Mouse (Mus musculus) C2C12 (cell line): ENCODE results near the gene Prm1.

ENCODE experiments used
- CTCF ChIP-seq: IDR thresholded peaks from one replicate; pipeline ENCODE4 v1.5.1; 2011; ENCODE audit not compliant: control insufficient read depth, insufficient read depth, insufficient read length
- FOSL1 ChIP-seq: IDR thresholded peaks from one replicate; pipeline ENCODE4 v1.8.0; 2011; ENCODE audit warnings: mild to moderate bottlenecking, low read length; ENCODE audit not compliant: poor library complexity, insufficient read depth, severe bottlenecking
- MAX ChIP-seq: IDR thresholded peaks from one replicate; pipeline ENCODE4 v1.6.1; 2011; ENCODE audit warnings: mild to moderate bottlenecking, control low read depth
- MYOD1 ChIP-seq: IDR thresholded peaks from one replicate; pipeline ENCODE4 v1.6.1; 2011; ENCODE audit warnings: low read depth; ENCODE audit not compliant: control insufficient read depth, insufficient read length
- MYOG ChIP-seq: IDR thresholded peaks from one replicate; pipeline ENCODE4 v1.6.1; 2011; ENCODE audit not compliant: control insufficient read depth, insufficient read length; ENCODE audit errors: extremely low read depth
- USF1 ChIP-seq: IDR thresholded peaks from one replicate; pipeline ENCODE4 v1.6.1; 2011; ENCODE audit warnings: low read depth, mild to moderate bottlenecking, control low read depth, moderate library complexity

DNA sequence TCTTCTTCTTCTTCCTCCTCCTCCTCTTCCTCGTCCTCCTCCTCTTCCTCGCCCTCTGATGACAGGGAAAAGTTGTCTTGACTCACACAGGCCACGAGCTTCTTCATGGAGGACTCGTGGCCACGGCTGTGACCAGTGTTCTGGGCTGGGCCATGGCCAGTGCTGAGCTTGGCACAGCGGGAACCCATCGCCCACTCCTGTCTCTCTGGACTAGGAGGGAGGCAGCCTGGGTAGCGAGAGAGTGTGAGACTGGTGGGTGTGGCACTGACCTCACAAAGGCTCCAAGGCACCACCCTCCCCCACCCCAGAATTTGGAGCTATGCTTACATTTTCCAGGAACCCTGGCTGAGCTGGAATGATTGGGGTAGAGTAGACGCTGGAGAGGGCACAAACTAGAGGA lies 14.9 kb downstream of the Prm1 start, which contains the start of gene Prm3:
- TF ChIP-seq CTCF: no peak
- no peak for TF ChIP-seq FOSL1
- TF ChIP-seq USF1: no peak
- no peak for TF ChIP-seq MYOG
- no peak for TF ChIP-seq MYOD1
- TF ChIP-seq MAX: no peak
